Mouse (Mus musculus) kidney, postnatal 0 days (tissue): ENCODE measurements around the gene Zfp3. TPM values are rescaled to one million over a fixed set of nuclear protein-coding genes. Genes with fewer than 3 reads are reported as not detected.

Experiments used
- ATAC-seq: fragments of 200-750 bp; cut with Nextera tagmentation; replicated peaks from 2 replicates; pipeline ENCODE4 v1.8.0; 2017; ENCODE audit warnings: low read depth, moderate number of reproducible peaks, moderate TSS enrichment, moderate library complexity; ENCODE audit not compliant: low FRiP score
- DNase-seq: peaks from one replicate; pipeline ENCODE4 v3.0.0-alpha.2; 2016; ENCODE audit warnings: low spot score
- H3K27ac ChIP-seq: fragments of 300-500 bp; sonication (generic); 2 replicates; pipeline ENCODE4 v1.5.1; 2014; ENCODE audit warnings: mild to moderate bottlenecking
- H3K27me3 ChIP-seq: fragments of 300-500 bp; sonication (generic); 2 replicates; pipeline ENCODE4 v1.6.1; 2014; ENCODE audit warnings: low read length, mixed read lengths; ENCODE audit not compliant: insufficient read depth
- H3K36me3 ChIP-seq: fragments of 300-500 bp; sonication (generic); 2 replicates; pipeline ENCODE4 v1.6.1; 2014; ENCODE audit warnings: low read length, mixed read lengths; ENCODE audit not compliant: insufficient read depth
- H3K4me1 ChIP-seq: fragments of 300-500 bp; sonication (generic); replicated peaks from 2 replicates; pipeline ENCODE4 v1.6.1; 2014; ENCODE audit warnings: antibody characterized with exemption, low read length, mixed read lengths; ENCODE audit not compliant: insufficient read depth
- H3K4me2 ChIP-seq: fragments of 300-500 bp; sonication (generic); 2 replicates; pipeline ENCODE4 v1.6.1; 2014; ENCODE audit warnings: mild to moderate bottlenecking, low read length, moderate library complexity, mixed read lengths
- H3K4me3 ChIP-seq: fragments of 300-500 bp; sonication (generic); replicated peaks from 2 replicates; pipeline ENCODE4 v1.5.1; 2014; ENCODE audit warnings: low read depth, low read length
- H3K9ac ChIP-seq: fragments of 300-500 bp; sonication (generic); 2 replicates; pipeline ENCODE4 v1.6.1; 2014; ENCODE audit warnings: low read depth, low read length
- H3K9me3 ChIP-seq: fragments of 300-500 bp; sonication (generic); replicated peaks from 2 replicates; pipeline ENCODE4 v1.6.1; 2016; ENCODE audit warnings: low read length, inconsistent platforms, mixed read lengths
- CTCF ChIP-seq: IDR thresholded peaks from 2 replicates; pipeline ENCODE4 v1.5.1; 2016; ENCODE audit warnings: antibody characterized with exemption, low read depth, mild to moderate bottlenecking, moderate library complexity
- WGBS: fragments of 180-500 bp; shearing (Covaris S2); extraction: QIAGEN DNeasy Blood & Tissue Kit; methylation state at CpG from one replicate; pipeline ENCODE4 v1.1.7; 2014; 5-methylcytosine and 5-hydroxymethylcytosine counted together
- polyA plus RNA-seq: library from polyadenylated mRNA; unstranded; fragments of >200 nt; fragmentation: Nextera tagmentation; extraction: Ambion mirVana; gene quantifications from 2 replicates; pipeline ENCODE4 v1.2.1, GENCODE M21; 2015

The Zfp3 gene
- 7.1 and 7.7 TPM in 2 replicates for polyA plus RNA-seq

GRCm38 (mm10) chr11:70763936-70764808 lies at the start of gene Zfp3:
TSS of gene Zfp3 (plus strand) at chr11:70764209.
- WGBS = under 1% methylated on average over 74 of the region's 78 CpGs
- ATAC-seq = peak; percentile 86
- no peaks in the 10 kb centered on the region for H3K27me3 ChIP-seq
- TF ChIP-seq CTCF = no peak
- peak within 1 kb of the TSS; percentile 53 for H3K4me3 ChIP-seq
- 0 out of 2 replicates have a peak, but pooled peaks cover 4% of the 10 kb centered on the region for H3K4me1 ChIP-seq
- H3K9ac ChIP-seq = peak within 1 kb of the TSS; percentile 70
- peak; percentile 88 for DNase-seq
- peak within 1 kb of the TSS; percentile 67 for H3K4me2 ChIP-seq
- peak within 1 kb of the TSS; percentile 89 for H3K27ac ChIP-seq
- no peaks in the 10 kb centered on the region for H3K9me3 ChIP-seq
- H3K36me3 ChIP-seq = peaks cover 3% of the 10 kb centered on the region; the same call in 1 of the 2 replicates

- H3K4me2 ChIP-seq = no peak overlapping the region
- H3K4me1 ChIP-seq = no peaks in the 10 kb centered on the region
- H3K4me3 ChIP-seq = no peak overlapping the region
- WGBS = 83% methylated on average over 6 of the region's 6 CpGs
- DNase-seq (no peak), ATAC-seq (no peak)
- TF ChIP-seq CTCF = no peak
- no peak overlapping the region for H3K9ac ChIP-seq
- H3K9me3 ChIP-seq = no peaks in the 10 kb centered on the region
- peaks cover 50% of the 10 kb centered on the region for H3K36me3 ChIP-seq
- H3K27ac ChIP-seq = no peak overlapping the region
- H3K27me3 ChIP-seq = no peaks in the 10 kb centered on the region
These were observed 48.2 kb upstream of the Zfp3 start for GRCm38 (mm10) chr11:70715832-70716231.

- WGBS = 75% methylated on average over 5 of the region's 5 CpGs
- H3K27me3 ChIP-seq = no peaks in the 10 kb centered on the region
- no peak overlapping the region for H3K4me2 ChIP-seq
- H3K9me3 ChIP-seq = no peaks in the 10 kb centered on the region
- H3K27ac ChIP-seq = no peak overlapping the region
- H3K9ac ChIP-seq = no peak overlapping the region
- H3K4me1 ChIP-seq = no peaks in the 10 kb centered on the region
- ATAC-seq (no peak), DNase-seq (no peak)
- peaks cover 56% of the 10 kb centered on the region for H3K36me3 ChIP-seq
- no peak for TF ChIP-seq CTCF
- no peak overlapping the region for H3K4me3 ChIP-seq
These were observed 45.5 kb upstream of the Zfp3 start for GRCm38 (mm10) chr11:70718481-70718880.

- Histone ChIP-seq H3K9me3 (no peaks in the 10 kb centered on the region), H3K4me2 (no peak overlapping the region), H3K9ac (no peak overlapping the region), H3K27me3 (no peaks in the 10 kb centered on the region), H3K4me1 (no peaks in the 10 kb centered on the region), H3K4me3 (no peak overlapping the region), H3K36me3 (peaks cover 71% of the 10 kb centered on the region), H3K27ac (no peak overlapping the region)
- WGBS = 91% methylated on average over 3 of the region's 3 CpGs
- DNase-seq (no peak), ATAC-seq (no peak)
- no peak for TF ChIP-seq CTCF
These were observed 43.4 kb upstream of the Zfp3 start for GRCm38 (mm10) chr11:70720567-70720966.

GRCm38 (mm10) chr11:70721072-70721471 lies 42.9 kb upstream of the Zfp3 start:
- Histone ChIP-seq H3K4me2 (no peak overlapping the region), H3K36me3 (peaks cover 73% of the 10 kb centered on the region), H3K9ac (no peak overlapping the region), H3K9me3 (no peaks in the 10 kb centered on the region), H3K4me1 (no peaks in the 10 kb centered on the region), H3K27me3 (no peaks in the 10 kb centered on the region), H3K4me3 (no peak overlapping the region), H3K27ac (no peak overlapping the region)
- DNase-seq = no peak
- TF ChIP-seq CTCF = no peak
- WGBS = 86% methylated on average over 3 of the region's 3 CpGs
- no peak for ATAC-seq

- Histone ChIP-seq H3K4me2 (no peak overlapping the region), H3K36me3 (peaks cover 69% of the 10 kb centered on the region), H3K4me3 (no peak overlapping the region), H3K4me1 (no peaks in the 10 kb centered on the region), H3K9me3 (no peaks in the 10 kb centered on the region), H3K27me3 (no peaks in the 10 kb centered on the region), H3K27ac (no peak overlapping the region), H3K9ac (no peak overlapping the region)
- no peak for ATAC-seq
- no peak for TF ChIP-seq CTCF
- 81% methylated on average over 9 of the region's 9 CpGs for WGBS
- no peak for DNase-seq
These were observed 39.3 kb upstream of the Zfp3 start for GRCm38 (mm10) chr11:70724706-70725105.
